Mouse (Mus musculus) limb, embryonic 14.5 days (tissue): ENCODE results near the gene Twf2. TPM values are rescaled to one million over a fixed set of nuclear protein-coding genes. Genes with fewer than 3 reads are reported as not detected.

Source experiments
- ATAC-seq: fragments of 200-750 bp; cut with Nextera tagmentation; 2 replicates; pipeline ENCODE4 v1.8.0; 2017; ENCODE audit warnings: low read depth, moderate number of reproducible peaks, moderate TSS enrichment; ENCODE audit not compliant: low FRiP score
- DNase-seq: peaks from one replicate; pipeline ENCODE4 v3.0.0-alpha.2; 2015; ENCODE audit warnings: low spot score
- H3K27ac ChIP-seq: fragments of 300-500 bp; sonication (generic); replicated peaks from 2 replicates; pipeline ENCODE4 v1.5.1; 2014; ENCODE audit warnings: low read depth, mild to moderate bottlenecking, low read length, moderate library complexity, mixed read lengths
- H3K27me3 ChIP-seq: fragments of 300-500 bp; sonication (generic); 2 replicates; pipeline ENCODE4 v1.6.1; 2014; ENCODE audit warnings: low read length, mixed read lengths; ENCODE audit not compliant: control insufficient read depth, insufficient read depth
- H3K36me3 ChIP-seq: fragments of 300-500 bp; sonication (generic); 2 replicates; pipeline ENCODE4 v1.6.1; 2014; ENCODE audit warnings: mild to moderate bottlenecking, low read length, moderate library complexity, mixed read lengths; ENCODE audit not compliant: control insufficient read depth, insufficient read depth
- H3K4me1 ChIP-seq: fragments of 300-500 bp; sonication (generic); 2 replicates; pipeline ENCODE4 v1.6.1; 2014; ENCODE audit warnings: antibody characterized with exemption, low read length, mixed read lengths; ENCODE audit not compliant: control insufficient read depth, insufficient read depth
- H3K4me2 ChIP-seq: fragments of 300-500 bp; sonication (generic); replicated peaks from 2 replicates; pipeline ENCODE4 v1.6.1; 2014; ENCODE audit warnings: low read depth, mild to moderate bottlenecking, low read length, moderate library complexity; ENCODE audit not compliant: severe bottlenecking
- H3K4me3 ChIP-seq: fragments of 300-500 bp; sonication (generic); replicated peaks from 2 replicates; pipeline ENCODE4 v1.5.1; 2014; ENCODE audit warnings: low read length
- H3K9ac ChIP-seq: fragments of 300-500 bp; sonication (generic); 2 replicates; pipeline ENCODE4 v1.6.1; 2014; ENCODE audit warnings: mild to moderate bottlenecking, low read depth, low read length, moderate library complexity; ENCODE audit not compliant: severe bottlenecking
- H3K9me3 ChIP-seq: fragments of 300-500 bp; sonication (generic); 2 replicates; pipeline ENCODE4 v1.6.1; 2016; ENCODE audit warnings: low read length; ENCODE audit not compliant: control insufficient read depth
- POLR2A ChIP-seq: fragments of 200-500 bp; IDR thresholded peaks from 2 replicates; pipeline ENCODE4 v1.8.0; 2012; ENCODE audit warnings: inconsistent platforms, mild to moderate bottlenecking, moderate library complexity, borderline replicate concordance; ENCODE audit not compliant: insufficient read depth, insufficient read length; ENCODE audit errors: extremely low read depth
- WGBS: fragments of 180-500 bp; shearing (Covaris S2); extraction: QIAGEN DNeasy Blood & Tissue Kit; methylation state at CpG from one replicate; pipeline ENCODE4 v1.1.7; 2014; 5-methylcytosine and 5-hydroxymethylcytosine counted together
- polyA plus RNA-seq, 2 experiments: library from polyadenylated mRNA; depleted of rRNA in 1 of 2; stranded (reverse) in 1 of 2; unstranded in 1 of 2; fragments of >200 nt; fragmentation: Nextera tagmentation in 1 of 2; extraction: Ambion mirVana in 1 of 2; gene quantifications; 2 replicates each; pipeline versions ENCODE4 v1.2.1 to v1.2.3; 2012 to 2014

Twf2 gene
- polyA plus RNA-seq, 2 experiments: 62.4 to 69.2 TPM

DNA sequence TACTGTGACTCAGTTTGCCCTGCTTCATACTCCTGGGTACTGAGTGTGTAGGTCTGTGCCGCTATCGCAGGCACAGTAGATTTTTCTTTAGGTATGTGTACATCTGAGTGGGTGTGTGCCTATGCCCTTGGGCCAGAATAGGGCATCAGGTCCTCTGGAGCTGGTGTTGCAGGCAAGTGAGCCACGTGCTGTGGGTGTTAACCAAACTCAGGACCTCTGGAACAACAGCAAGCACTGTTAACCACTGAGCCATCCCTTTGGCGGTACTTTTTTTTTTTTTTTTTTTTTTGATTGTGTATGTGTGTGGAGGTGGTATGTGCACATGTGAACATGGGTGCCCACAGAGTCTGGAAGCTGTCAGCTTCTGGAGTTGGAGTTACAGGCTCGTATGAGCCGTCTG lies 25.1 kb upstream of the Twf2 start:
- H3K9me3 ChIP-seq: no peaks in the 10 kb centered on the region
- no peak overlapping the region for H3K4me3 ChIP-seq
- no peak overlapping the region for H3K27ac ChIP-seq
- ATAC-seq (no peak), DNase-seq (no peak)
- no peak overlapping the region for H3K9ac ChIP-seq
- no peak overlapping the region for H3K4me2 ChIP-seq
- TF ChIP-seq POLR2A: no peak
- WGBS: 83% methylated on average over 6 of the region's 6 CpGs
- H3K27me3 ChIP-seq: no peaks in the 10 kb centered on the region
- peaks cover 22% of the 10 kb centered on the region for H3K4me1 ChIP-seq
- H3K36me3 ChIP-seq: peaks cover 66% of the 10 kb centered on the region

DNA sequence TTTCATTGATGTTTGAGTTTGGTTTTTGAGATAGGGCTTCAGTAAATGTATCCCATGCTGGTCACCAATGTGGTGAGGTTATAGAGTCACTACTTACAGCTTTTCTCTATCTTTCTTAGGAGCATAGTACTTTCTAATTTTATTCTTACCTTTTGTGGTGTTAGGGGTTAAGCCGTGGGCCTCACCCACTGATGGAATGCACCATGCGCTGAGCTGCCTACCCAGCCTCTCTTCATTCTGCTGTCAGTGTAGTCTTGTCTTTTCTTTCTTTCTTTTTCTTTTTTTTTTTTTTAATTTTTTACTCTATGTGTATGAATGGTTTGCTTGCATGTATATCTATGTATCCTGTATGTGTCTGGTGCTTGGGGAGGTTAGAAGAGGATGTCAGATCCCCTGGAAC lies 23.5 kb upstream of the Twf2 start:
- Histone ChIP-seq H3K4me3 (no peak overlapping the region), H3K9me3 (no peaks in the 10 kb centered on the region), H3K27me3 (no peaks in the 10 kb centered on the region), H3K4me1 (peaks cover 10% of the 10 kb centered on the region; the same call in 1 of the 2 replicates), H3K36me3 (peaks cover 83% of the 10 kb centered on the region), H3K4me2 (no peak overlapping the region), H3K27ac (no peak overlapping the region), H3K9ac (no peak overlapping the region)
- ATAC-seq (no peak), DNase-seq (no peak)
- TF ChIP-seq POLR2A: no peak
- WGBS: 83% methylated on average over 2 of the region's 2 CpGs

DNA sequence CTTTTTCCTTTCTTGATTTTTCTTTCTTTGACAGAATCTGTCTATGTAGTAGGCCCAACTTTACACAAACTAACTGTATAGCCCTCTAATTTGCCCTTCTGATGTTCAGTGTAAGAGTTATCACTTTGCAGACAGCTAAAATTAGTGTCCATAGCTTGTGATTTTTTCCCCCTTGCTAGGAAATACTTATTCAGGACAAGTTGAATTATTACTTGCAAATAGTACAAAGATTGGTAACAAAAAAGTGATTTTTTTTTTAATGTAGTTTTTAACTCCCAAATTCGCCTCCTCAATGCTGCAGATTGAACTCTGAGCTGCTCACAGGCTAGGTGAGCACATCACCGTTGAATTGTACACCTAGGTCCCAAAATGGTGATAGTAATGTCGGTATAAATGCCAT lies 22.9 kb upstream of the Twf2 start:
- no peaks in the 10 kb centered on the region for H3K27me3 ChIP-seq
- DNase-seq (no peak), ATAC-seq (no peak)
- peaks cover 88% of the 10 kb centered on the region for H3K36me3 ChIP-seq
- no peak overlapping the region for H3K27ac ChIP-seq
- 94% methylated on average over 3 of the region's 3 CpGs for WGBS
- H3K4me1 ChIP-seq: peaks cover 10% of the 10 kb centered on the region; the same call in 1 of the 2 replicates
- no peak overlapping the region for H3K4me2 ChIP-seq
- no peaks in the 10 kb centered on the region for H3K9me3 ChIP-seq
- no peak overlapping the region for H3K9ac ChIP-seq
- no peak for TF ChIP-seq POLR2A
- H3K4me3 ChIP-seq: no peak overlapping the region

DNA sequence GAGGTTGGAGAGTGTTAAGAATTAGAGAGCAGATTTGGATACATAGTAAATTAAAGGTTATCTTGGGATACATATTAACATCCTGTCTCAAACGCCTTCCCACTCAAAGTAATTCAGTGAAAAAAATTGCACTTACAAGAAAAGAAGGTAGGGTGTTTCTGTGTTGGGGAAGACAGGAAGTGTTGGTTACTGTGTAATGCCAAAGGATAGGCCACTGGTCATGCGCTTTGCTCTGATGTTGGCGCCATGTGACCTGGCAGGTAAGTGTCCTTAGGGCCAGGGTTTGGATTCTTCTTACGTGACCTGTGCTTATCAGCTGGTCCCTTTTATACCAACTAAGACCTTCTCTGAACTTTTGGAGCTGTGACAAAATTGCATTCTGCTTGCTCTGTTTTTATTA lies 20.8 kb upstream of the Twf2 start:
- Histone ChIP-seq H3K4me2 (no peak overlapping the region), H3K36me3 (peaks cover 99% of the 10 kb centered on the region), H3K4me1 (no peaks in the 10 kb centered on the region), H3K4me3 (no peak overlapping the region), H3K9me3 (no peaks in the 10 kb centered on the region), H3K27ac (no peak overlapping the region), H3K27me3 (no peaks in the 10 kb centered on the region), H3K9ac (no peak overlapping the region)
- 92% methylated on average over 4 of the region's 4 CpGs for WGBS
- DNase-seq (no peak), ATAC-seq (no peak)
- TF ChIP-seq POLR2A: no peak

DNA sequence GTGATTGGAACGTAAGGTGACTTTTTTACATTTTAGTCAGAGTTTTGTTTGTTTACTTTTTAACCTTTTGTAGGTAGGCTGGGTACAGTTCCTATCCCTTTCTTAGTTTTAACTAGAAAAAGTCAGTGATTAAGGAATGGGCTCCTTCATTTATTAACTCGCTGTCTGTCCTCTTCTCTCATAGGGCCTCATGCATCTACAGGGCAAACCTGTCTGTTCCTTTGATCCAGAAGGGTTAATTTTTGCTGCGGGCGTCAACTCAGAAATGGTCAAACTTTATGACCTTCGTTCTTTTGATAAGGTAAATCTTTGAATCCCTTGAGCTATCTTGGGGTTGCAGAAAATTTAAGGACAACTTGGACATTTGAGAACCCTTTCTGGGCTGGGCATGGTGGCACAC lies 18.9 kb upstream of the Twf2 start:
- H3K27ac ChIP-seq: no peak overlapping the region
- H3K4me1 ChIP-seq: no peaks in the 10 kb centered on the region
- ATAC-seq (no peak), DNase-seq (no peak)
- WGBS: 92% methylated on average over 5 of the region's 5 CpGs
- no peaks in the 10 kb centered on the region for H3K9me3 ChIP-seq
- no peak overlapping the region for H3K4me2 ChIP-seq
- H3K9ac ChIP-seq: no peak overlapping the region
- no peak overlapping the region for H3K4me3 ChIP-seq
- peaks cover 100% of the 10 kb centered on the region for H3K36me3 ChIP-seq
- H3K27me3 ChIP-seq: no peaks in the 10 kb centered on the region
- TF ChIP-seq POLR2A: no peak

DNA sequence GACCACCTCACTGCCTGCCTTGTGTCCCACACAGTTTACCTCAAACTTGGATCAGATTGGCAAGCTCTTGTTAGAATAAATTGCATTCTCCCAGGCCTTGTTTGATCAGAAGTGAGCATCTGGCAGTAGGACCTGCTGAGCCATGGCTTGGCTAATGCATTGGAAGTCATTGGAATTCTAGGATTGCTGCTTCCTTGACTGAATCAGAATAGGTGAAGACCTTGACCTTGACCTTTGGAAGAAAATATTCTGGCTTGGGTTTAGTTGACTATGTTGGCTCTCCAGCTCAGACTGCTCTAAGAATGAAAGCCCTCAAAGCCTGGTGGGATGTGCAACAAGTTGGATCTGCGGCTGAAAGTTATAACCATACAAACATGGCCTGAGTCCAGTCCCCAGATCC lies 11.6 kb upstream of the Twf2 start:
- Histone ChIP-seq H3K4me3 (no peak overlapping the region), H3K9ac (no peak overlapping the region), H3K36me3 (peaks cover 88% of the 10 kb centered on the region), H3K9me3 (no peaks in the 10 kb centered on the region), H3K27ac (no peak overlapping the region), H3K4me2 (no peak overlapping the region), H3K27me3 (no peaks in the 10 kb centered on the region), H3K4me1 (no peaks in the 10 kb centered on the region)
- ATAC-seq (no peak), DNase-seq (no peak)
- TF ChIP-seq POLR2A: no peak
- WGBS: 95% methylated on average over 1 of the region's 1 CpGs
